ENCODE assay signal across 8 mouse cellular contexts in the genomic region with DNA sequence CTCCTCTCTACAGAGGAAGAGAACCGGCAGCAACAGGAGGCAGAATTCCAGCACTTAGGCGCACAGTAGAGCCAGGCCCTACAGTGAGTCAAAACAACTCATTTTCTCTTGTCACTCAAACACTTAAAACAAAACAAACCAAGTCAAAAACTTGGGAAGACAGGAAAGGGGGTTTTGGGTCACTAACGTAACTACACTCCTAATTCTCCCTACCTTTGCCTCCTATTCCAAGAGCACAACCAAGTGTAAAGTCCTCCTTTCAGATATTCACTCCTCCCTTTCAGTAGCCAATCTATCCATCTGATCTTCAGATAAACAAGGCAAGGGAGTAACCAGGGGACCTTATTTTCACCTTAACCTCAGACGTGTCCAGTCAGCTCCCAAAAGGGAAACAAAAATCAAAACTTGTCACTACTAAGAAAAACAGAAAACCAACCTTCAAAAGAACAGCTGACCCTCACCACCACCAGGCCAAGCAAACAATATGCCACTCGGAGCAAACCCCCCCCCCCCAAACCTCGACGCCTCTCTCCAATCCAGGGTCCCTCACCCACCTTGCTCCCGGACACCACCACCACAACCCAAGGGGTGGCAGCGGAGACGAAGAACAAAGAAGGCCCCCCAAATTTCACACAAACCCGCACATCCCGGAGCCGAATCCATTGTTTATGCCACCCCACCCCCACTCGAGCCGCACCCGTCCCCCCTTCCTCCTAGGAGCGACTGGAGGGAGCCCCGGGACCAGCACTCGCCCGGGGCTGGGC. TPM values are rescaled to one million over a fixed set of nuclear protein-coding genes. Genes with fewer than 3 reads are reported as not detected.
DNase-seq lines count a peak whose midpoint lies in the region; ATAC-seq lines count a peak whose summit lies in the region.

No protein-coding gene starts in this region.

- ATAC-seq in kidney, embryonic 15.5 days (replicated peaks; ENCODE audit: low FRiP score), result no peak
- ATAC-seq in hindbrain, embryonic 13.5 days (ENCODE audit: low FRiP score), result no peak; the same call in none of the 2 replicates
- ATAC-seq in frontal cortex, adult (ENCODE audit: low TSS enrichment), result no peak

- H3K9me3 ChIP-seq in kidney, embryonic 15.5 days (replicated peaks), result no peaks in the 10 kb centered on the region
- H3K9me3 ChIP-seq in hindbrain, embryonic 13.5 days, result no peaks in the 10 kb centered on the region
- no peaks in the 10 kb centered on the region for H3K9me3 ChIP-seq in midbrain, embryonic 10.5 days (replicated peaks)

- H3K27ac ChIP-seq in kidney, embryonic 15.5 days, result peak overlapping the region; percentile 94
- H3K27ac ChIP-seq in hindbrain, embryonic 13.5 days, result peak overlapping the region; percentile 97
- peak overlapping the region; percentile 97 for H3K27ac ChIP-seq in midbrain, embryonic 10.5 days (replicated peaks)

- H3K36me3 ChIP-seq in kidney, embryonic 15.5 days, result peaks cover 28% of the 10 kb centered on the region
- H3K36me3 ChIP-seq in hindbrain, embryonic 13.5 days, result peaks cover 35% of the 10 kb centered on the region
- peaks cover 36% of the 10 kb centered on the region for H3K36me3 ChIP-seq in midbrain, embryonic 10.5 days

- WGBS in kidney, embryonic 15.5 days, result 2% methylated on average over 20 of the region's 20 CpGs
- 5% methylated on average over 20 of the region's 20 CpGs for WGBS in hindbrain, embryonic 13.5 days
- 8% methylated on average over 20 of the region's 20 CpGs for WGBS in midbrain, embryonic 10.5 days

- peak overlapping the region; percentile 98 for H3K4me3 ChIP-seq in kidney, embryonic 15.5 days (replicated peaks)
- H3K4me3 ChIP-seq in hindbrain, embryonic 13.5 days, result peak overlapping the region; percentile 92
- H3K4me3 ChIP-seq in midbrain, embryonic 10.5 days, result peak overlapping the region; percentile 97

- H3K4me2 ChIP-seq in kidney, embryonic 15.5 days, result peak overlapping the region; percentile 73
- H3K4me2 ChIP-seq in hindbrain, embryonic 13.5 days, result peak overlapping the region; percentile 76

- H3K9ac ChIP-seq in kidney, embryonic 15.5 days, result peak overlapping the region; percentile 95
- peak overlapping the region; percentile 96 for H3K9ac ChIP-seq in hindbrain, embryonic 13.5 days

- no peaks in the 10 kb centered on the region for H3K27me3 ChIP-seq in kidney, embryonic 15.5 days
- H3K27me3 ChIP-seq in hindbrain, embryonic 13.5 days, result no peaks in the 10 kb centered on the region
- no peaks in the 10 kb centered on the region for H3K27me3 ChIP-seq in midbrain, embryonic 10.5 days (ENCODE audit: low read depth, poor library complexity, severe bottlenecking)

- H3K4me1 ChIP-seq in kidney, embryonic 15.5 days, result peaks cover 23% of the 10 kb centered on the region
- peaks cover 40% of the 10 kb centered on the region for H3K4me1 ChIP-seq in hindbrain, embryonic 13.5 days (replicated peaks)
- H3K4me1 ChIP-seq in midbrain, embryonic 10.5 days, result peaks cover 15% of the 10 kb centered on the region

- no peak for DNase-seq in kidney, adult 11 months
- DNase-seq in brain, adult 2 months (ENCODE audit: low read depth, low spot score), result peak; percentile 29
- no peak for DNase-seq in midbrain, embryonic 10.5 days (ENCODE audit: low spot score)
- no peak for DNase-seq in ovary, postnatal 14 days (ENCODE audit: low spot score)
- no peak for DNase-seq in gastrocnemius, postnatal 4 days (ENCODE audit: low spot score in 2 of 2)

RNA-seq across cellular contexts. Expression of a gene that starts 0.6 kb away (rescaled TPM):
- polyA plus RNA-seq in kidney, embryonic 15.5 days (2015; fragmentation: Nextera tagmentation; extraction: Ambion mirVana), result 18.5 and 20.1 TPM in 2 replicates
- 31.9 and 39.0 TPM in 2 replicates for polyA plus RNA-seq in hindbrain, embryonic 13.5 days (2015; fragmentation: Nextera tagmentation; extraction: Ambion mirVana)
- 21.1 and 26.8 TPM in 2 replicates for polyA plus RNA-seq in midbrain, embryonic 10.5 days (2016; fragmentation: Nextera tagmentation; extraction: Ambion mirVana)
- 10 to 100 TPM; 23.5 to 25.6 TPM for total RNA-seq in gastrocnemius, postnatal 4 days (2021)

RNA-seq across cellular contexts. Expression of a gene that starts 34.7 kb away (rescaled TPM):
- 283 and 284 TPM in 2 replicates for polyA plus RNA-seq in kidney, embryonic 15.5 days (2015; fragmentation: Nextera tagmentation; extraction: Ambion mirVana)
- 278 and 291 TPM in 2 replicates for polyA plus RNA-seq in hindbrain, embryonic 13.5 days (2015; fragmentation: Nextera tagmentation; extraction: Ambion mirVana)
- polyA plus RNA-seq in midbrain, embryonic 10.5 days (2016; fragmentation: Nextera tagmentation; extraction: Ambion mirVana), result 284 and 314 TPM in 2 replicates
- 100 to 1,000 TPM in 1 of 2 experiments, 10 to 100 TPM in 1; 84.5 to 100 TPM for total RNA-seq in gastrocnemius, postnatal 4 days (2021)
